Mouse (Mus musculus) testis, adult 2 months (tissue): ENCODE results near the gene Map1b.

Source experiments
- CTCF ChIP-seq: fragments of 200-500 bp; IDR thresholded peaks from 2 replicates; pipeline ENCODE4 v1.5.1; 2012; ENCODE audit warnings: low read depth, mild to moderate bottlenecking, inconsistent platforms, low read length, moderate library complexity; ENCODE audit not compliant: control insufficient read depth, insufficient read depth, insufficient replicate concordance
- POLR2A ChIP-seq: fragments of 200-500 bp; IDR thresholded peaks from 2 replicates; pipeline ENCODE4 v1.6.1; 2012; ENCODE audit warnings: low read depth, mild to moderate bottlenecking, inconsistent platforms, low read length, moderate library complexity; ENCODE audit not compliant: control insufficient read depth

GRCm38 (mm10) chr13:99444880-99445279, 71.5 kb downstream of the Map1b start:
- TF ChIP-seq CTCF: no peak
- no peak for TF ChIP-seq POLR2A
